Mouse (Mus musculus) central nervous system, embryonic 14 days (tissue): ENCODE measurements around the gene Epop. TPM values are rescaled to one million over a fixed set of nuclear protein-coding genes. Genes with fewer than 3 reads are reported as not detected.

Experiments
- polyA plus RNA-seq: library from polyadenylated mRNA; depleted of rRNA; stranded (reverse); fragments of >200 nt; gene quantifications from 2 replicates; pipeline ENCODE4 v1.2.3, GENCODE M21; 2012; rRNA removed

Gene Epop
- 7.0 and 8.6 TPM in 2 replicates for polyA plus RNA-seq

GRCm38 (mm10) chr11:97629576-97629975 is at the start of gene Epop:
TSS of gene Epop (minus strand) at chr11:97629702.

GRCm38 (mm10) chr11:97662893-97663527 is 33.5 kb upstream of the Epop start, which contains the start of gene Mllt6:
TSS of gene Mllt6 (plus strand) at chr11:97663414.

Other genes starting within 250 kb of the Epop start
- 22.6 and 28.7 TPM in 2 replicates for gene Arhgap23, start 214.2 kb downstream of the Epop start, polyA plus RNA-seq
- gene 4933428G20Rik, start 129.4 kb downstream of the Epop start, polyA plus RNA-seq, result 0.13 and 0.14 TPM in 2 replicates
- 43.7 and 46.2 TPM in 2 replicates for gene Srcin1, start 53.5 kb downstream of the Epop start, polyA plus RNA-seq
- 37.3 and 40.5 TPM in 2 replicates for gene Mllt6, start 33.7 kb upstream of the Epop start, polyA plus RNA-seq
- gene Cisd3, start 56.1 kb upstream of the Epop start, polyA plus RNA-seq, result 11.5 and 16.3 TPM in 2 replicates
- 168 TPM in 2 replicates for gene Pcgf2, start 70.8 kb upstream of the Epop start, polyA plus RNA-seq
- gene Psmb3, start 73.7 kb upstream of the Epop start, polyA plus RNA-seq, result 368 and 390 TPM in 2 replicates
- 61.3 and 61.4 TPM in 2 replicates for gene Pip4k2b, start 115.0 kb upstream of the Epop start, polyA plus RNA-seq
- gene Cwc25, start 136.9 kb upstream of the Epop start, polyA plus RNA-seq, result 20.4 and 21.1 TPM in 2 replicates
- 0.66 and 1.1 TPM in 2 replicates for gene 1700001P01Rik, start 146.2 kb upstream of the Epop start, polyA plus RNA-seq
- 719 and 817 TPM in 2 replicates for gene Rpl23, start 152.7 kb upstream of the Epop start, polyA plus RNA-seq
- gene Lasp1, start 169.3 kb upstream of the Epop start, polyA plus RNA-seq, result 104 and 115 TPM in 2 replicates
- gene B230217C12Rik, start 211.1 kb upstream of the Epop start, polyA plus RNA-seq, result 25.7 and 26.0 TPM in 2 replicates